Mouse (Mus musculus) left cerebral cortex, postnatal 25 days (tissue): ENCODE measurements at regions not wholly inside any gene's neighbourhood (a gene's known extent, or its start where the extent isn't known, plus 50 kb on each side); places are given as distances from the start of the nearest gene placed in this dataset.
"Not testable (repeated sequence)": the region's sequence is repeated elsewhere in the genome, so short reads cannot be mapped to it uniquely, and the experiment has no call there.

Experiments
- DNase-seq, 2 experiments: peaks; one replicate each; pipeline ENCODE4 v3.0.0; 2022; ENCODE audit warnings: low spot score in 2 of 2, mixed read lengths in 1 of 2
- intact Hi-C: fragments of 180-260 bp; cut with DNase I; formaldehyde crosslinking; loops from one replicate; pipeline ENCODE4 v1.15.1; 2025

DNA sequence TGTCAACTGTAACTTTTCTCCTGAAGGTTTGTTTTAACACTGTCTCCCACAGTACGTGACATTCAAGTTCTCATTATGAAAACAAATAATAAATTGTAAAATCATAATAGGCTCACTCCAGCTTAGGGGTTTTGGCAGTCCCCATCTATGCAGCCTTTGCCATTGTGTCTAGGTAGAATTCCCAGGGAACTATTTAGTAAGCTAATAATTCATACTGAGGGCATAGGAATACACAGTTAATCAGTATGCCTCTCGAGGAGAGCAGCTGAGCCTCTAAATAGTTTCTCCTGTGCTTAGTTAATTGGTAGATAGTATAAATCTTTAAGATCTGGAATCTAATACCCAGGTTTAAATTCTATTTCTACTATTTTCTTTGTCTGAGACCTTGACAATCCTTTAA, 191.7 kb downstream of the Tprg start:
- no peak for DNase-seq
- intact Hi-C loops = no loop called here

DNA sequence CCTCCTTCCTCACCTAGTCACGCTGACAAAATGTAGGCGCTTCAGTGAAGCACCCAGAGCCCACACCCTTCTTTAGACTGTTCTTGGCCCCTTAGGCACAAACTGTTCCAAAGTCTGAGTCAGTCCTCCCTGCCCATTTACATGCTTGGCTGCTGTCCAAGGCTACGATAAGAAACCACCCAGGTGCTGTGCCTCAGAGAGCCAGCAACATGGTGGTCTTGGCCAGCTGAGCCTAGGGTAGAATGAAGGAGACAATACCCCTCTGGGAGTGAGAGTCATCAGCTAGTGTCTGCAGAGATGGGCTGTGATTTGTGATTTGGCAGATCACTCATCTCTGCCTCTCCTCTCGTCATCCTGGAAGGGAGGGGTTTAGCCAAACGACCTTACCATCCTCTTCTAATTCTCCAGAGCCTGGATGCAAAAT, 197.2 kb downstream of the Tprg start:
- DNase-seq = peak in 1 of 2 experiments; percentile 56

DNA sequence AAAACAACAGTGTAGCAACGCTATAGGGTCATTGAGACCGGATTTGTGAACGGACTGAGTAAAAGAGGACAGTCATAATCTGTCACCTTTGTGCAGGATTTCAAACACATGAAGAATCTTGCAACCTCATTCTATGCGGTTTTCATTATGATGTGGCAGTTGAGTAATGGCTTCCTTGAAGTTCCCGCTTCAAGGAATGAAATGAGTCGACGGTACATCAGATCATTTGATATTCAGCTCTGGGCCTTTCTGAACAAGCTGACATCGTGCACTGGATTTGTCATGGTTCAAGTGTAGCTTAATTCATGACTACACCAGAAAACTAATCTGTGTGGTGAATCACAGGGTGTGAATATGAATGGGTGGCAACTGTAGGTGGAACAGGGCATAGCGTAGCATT, 198.4 kb downstream of the Tprg start:
- peak in 1 of 2 experiments; percentile 17 for DNase-seq
- intact Hi-C loops = no loop called here

More for the DNA sequence above, 197.2 kb downstream of the Tprg start:
- intact Hi-C loops = no loop called here

DNA sequence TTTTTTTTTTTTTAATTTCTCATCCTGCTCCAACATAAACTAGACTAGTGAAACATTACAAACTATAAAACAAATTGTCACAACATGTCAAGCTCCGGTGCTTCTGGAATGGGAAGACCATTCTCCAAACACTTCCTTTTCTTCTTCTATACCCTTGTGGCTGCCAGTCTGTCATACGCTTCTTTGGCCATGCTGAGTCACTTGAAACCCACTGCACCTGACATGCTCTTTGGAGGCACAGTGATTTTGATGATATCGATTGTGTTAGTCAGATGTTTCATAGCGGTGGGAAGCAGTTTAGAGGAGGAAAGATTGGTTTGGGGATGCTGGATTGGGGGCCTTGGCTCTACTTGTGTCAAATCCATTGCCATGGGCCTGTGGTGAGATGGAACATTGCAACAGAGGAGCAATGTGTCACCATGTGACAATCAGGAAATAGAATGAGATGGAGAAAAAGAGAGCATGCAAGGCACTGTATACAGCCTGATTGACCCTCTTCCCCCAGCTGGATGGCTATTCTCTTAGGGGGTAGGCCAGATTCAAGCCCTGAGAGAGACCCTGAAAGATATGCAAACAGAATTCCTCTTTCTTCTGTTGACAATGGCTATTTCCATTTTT, 197.0 kb upstream of the Trp63 start:
- no peak for DNase-seq
- intact Hi-C loops = no loop called here

DNA sequence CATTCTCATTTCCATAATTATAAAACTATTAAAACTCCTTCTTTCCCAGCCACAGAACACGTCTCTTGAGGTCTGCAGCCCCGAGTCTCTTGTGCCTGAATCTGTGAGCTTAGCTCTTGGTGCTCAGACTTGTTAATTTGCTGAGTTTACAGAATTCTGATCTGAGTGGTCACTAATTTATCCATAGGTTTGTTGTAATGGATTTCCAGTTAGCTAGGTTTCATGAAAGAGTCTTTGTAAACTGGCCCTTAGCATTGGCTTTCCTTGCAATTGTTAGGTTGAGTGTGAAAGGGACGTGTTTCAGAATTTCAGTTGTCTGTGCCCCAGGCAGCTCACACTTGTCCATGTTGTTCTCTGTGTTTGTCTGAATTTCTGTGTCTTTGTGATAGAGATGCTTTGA, 192.7 kb upstream of the Trp63 start:
- intact Hi-C loops = no loop called here
- DNase-seq = no peak

DNA sequence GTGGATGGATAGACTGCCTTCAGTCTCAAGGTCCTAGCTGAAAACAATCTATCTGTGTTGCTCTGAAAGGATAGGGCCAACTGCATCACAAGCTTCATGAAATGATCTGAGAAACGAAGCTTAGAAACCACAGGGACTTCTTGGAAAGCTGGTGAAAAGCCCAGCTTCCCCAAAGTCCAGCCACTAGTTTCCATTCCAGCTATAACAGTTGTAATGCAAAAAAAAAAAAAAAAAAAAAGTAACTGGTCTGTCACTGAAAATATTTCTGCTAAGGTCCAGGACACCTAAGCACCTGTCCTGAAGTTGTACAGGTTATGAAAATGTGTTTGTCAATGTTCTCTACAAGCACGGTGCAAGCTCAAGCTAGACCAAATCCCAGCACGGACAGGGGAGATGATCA, 189.4 kb upstream of the Trp63 start:
- no peak for DNase-seq
- intact Hi-C loops = no loop called here

DNA sequence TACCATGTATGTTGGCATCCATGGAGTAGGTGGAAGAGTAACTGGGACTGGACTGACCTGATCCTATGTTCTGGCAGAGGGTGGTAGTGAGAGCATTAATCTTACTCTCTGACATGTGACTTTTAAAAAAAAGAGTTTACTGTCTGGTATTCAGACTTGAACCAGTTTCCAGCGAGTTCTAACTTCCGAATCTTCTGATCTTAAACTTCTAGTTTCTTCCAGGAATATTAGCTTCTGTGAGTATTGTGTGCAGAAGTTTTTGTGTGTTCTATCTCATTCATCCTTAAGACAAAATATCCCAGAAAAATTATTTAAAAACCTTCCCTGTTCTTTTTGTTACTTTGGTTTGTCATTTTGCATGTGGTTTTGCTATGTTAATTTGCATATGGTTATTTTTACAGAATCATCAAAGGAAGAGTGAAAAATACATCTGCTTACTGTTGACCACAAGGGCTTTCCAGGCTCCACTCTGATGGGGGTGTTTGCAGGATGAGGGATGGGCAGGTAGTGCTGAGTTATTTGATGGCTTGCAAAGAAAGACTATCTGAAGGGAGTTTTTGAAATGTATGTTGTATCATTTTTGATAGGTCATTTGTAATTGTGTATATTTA, 187.9 kb upstream of the Trp63 start:
- intact Hi-C loops = no loop called here
- DNase-seq = no peak

DNA sequence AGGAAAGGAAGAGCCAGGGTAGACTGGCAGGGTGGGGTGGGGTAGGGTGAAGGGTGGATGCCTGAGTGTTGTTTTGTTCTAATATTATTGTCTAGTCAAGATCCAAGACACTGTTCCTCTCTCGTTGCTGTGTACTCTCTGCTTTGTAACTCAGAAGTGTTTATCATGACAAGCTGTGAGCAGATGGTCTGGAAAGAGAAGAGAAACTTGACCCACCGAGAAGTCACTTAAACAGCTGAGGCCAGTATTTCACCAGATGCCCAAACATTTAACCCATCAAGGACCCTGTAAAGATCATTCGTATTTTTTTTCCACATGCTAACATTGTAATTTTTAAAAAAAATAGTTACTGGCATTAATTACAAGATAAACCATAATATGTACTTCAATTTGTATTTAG, 178.7 kb upstream of the Trp63 start:
- intact Hi-C loops = no loop called here
- DNase-seq = no peak

DNA sequence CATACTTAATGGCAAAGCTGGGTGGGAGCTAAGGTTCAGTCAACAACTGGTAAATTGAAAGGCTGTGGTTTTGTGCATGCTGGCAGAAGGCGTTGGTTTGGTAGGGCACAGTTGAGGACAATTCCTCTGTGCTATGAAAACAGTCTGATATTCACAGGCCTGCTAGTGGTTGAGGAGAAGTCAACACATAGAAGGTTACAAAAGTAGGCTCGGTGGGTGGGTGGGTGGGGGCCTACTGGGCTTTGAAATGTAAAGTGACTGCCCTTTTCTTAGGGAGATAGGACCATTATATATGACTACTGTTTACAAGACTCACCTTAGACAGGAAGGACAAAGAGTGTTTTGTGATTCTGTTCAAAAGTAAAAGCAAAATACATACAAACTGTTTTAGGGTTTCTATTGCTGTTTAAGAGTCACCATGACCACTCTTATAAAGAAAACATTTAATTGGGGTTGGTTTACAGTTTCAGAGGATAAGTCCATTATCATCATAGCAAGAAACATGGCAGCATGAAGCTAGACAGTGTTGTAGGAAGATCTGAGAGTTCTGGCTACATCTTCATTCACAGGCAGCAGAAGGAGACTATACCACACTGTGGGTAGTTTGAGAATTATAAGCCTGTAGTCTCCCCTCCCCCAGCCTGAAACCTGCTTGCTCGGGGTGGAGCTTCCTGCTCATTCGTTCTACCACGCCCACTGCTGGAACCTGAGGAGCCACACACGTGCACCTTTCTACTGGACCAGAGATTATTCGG, 166.3 kb upstream of the Trp63 start:
- intact Hi-C loops = no loop called here
- DNase-seq = no peak

DNA sequence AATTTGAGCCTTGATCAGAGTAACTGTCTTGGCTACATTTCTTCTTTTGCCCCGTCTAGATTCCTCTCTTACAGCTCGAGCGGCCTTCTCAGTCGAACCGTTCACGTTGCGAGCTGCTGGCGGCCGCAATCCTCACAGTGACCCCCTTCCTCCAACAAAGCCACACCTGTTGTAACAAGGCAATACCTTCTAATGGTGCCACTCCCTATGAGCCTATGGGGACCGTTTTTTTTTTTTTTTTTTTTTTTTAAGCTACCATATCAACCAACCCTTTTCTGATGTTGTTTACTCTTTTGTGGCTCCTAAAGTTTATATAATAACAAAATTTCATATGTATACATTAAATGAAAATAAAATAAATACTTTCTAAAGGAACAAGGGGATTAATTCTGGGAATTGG, 160.4 kb upstream of the Trp63 start:
- intact Hi-C loops, DNase-seq: not testable (repeated sequence)

DNA sequence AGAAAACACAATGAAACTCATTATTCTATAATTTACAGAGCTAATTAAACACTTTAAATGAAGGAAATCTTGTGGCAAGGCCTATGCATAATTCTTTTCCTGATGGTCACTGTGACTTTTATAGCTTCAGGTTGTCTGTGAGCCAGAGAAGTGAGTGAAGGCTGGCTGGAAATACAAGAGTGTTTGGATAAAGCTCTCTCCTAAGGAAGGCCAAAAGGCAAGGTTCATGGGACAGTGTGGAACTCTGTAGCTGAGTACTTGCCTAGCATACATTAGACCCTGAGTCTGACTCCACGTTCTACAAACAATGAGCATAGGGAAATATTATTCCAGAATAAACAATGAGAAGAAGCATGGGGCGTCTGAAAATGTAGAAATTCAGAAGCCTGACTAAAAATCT, 159.9 kb upstream of the Trp63 start:
- intact Hi-C loops = no loop called here
- no peak for DNase-seq

DNA sequence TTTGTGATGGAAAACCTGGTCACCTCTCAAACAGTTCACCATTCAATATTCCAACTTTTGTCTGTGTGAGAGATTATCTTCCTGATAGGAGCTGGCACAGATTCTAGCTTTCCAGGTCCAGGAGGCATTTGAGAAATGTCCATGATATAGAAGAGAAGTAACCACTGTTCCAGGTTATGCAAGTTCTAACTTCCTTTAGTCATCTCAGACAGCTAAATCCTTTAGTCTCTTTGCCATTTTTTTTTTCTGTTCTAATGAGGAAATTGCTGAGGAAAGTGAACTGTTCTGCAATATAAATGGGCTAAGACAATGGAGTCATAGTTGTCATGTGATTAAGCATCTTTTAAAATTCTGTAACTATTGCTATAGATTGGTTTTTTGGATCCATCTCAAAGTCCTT, 155.7 kb upstream of the Trp63 start:
- intact Hi-C loops = loop anchor here (5.0 kb wide), 1 partner anchor 61 kb away; no protein-coding TSS in a partner anchor
- DNase-seq = no peak

DNA sequence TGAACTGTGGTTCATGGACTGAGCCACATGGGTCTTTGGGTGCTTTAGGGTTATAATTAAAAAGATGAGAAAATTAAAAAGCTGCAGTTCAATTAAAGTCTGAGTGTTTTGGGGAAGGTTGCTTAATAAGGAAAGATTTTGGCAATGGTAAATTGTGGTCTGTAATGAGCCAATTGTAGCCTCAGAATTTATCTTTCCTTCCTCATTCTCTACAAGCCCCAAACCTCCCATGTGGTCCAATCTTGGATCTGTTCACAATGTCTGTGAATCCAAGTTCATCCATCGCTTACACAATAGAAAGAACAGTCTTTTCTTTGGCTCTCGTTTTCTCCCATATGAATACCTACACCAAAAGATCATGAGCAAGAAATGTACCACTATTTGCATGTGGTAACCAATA, 155.2 kb upstream of the Trp63 start:
- intact Hi-C loops = loop anchor here (5.0 kb wide), 1 partner anchor 61 kb away; no protein-coding TSS in a partner anchor
- no peak for DNase-seq

DNA sequence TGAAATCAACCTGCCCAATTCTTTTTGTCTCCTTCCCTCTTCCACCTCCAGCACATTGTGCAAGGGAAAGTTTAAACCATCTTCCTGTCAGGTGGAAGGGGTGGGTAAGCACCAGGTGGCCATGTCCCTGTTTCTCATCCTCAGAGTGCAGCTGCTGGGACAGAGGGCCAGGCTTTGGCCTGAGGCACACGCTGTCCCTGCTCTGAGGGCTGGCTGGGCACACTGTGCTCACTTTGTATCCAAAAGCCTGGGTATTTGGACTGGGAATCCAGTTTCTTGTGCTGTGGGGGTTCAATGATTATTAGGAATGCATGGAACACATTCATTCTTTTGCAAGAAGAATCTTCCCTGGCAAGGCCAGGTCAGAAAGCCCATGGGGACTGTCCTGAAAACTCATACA, 153.9 kb upstream of the Trp63 start:
- intact Hi-C loops = loop anchor here (5.0 kb wide), 1 partner anchor 62 kb away; no protein-coding TSS in a partner anchor
- DNase-seq = peak in 1 of 2 experiments; percentile 18

DNA sequence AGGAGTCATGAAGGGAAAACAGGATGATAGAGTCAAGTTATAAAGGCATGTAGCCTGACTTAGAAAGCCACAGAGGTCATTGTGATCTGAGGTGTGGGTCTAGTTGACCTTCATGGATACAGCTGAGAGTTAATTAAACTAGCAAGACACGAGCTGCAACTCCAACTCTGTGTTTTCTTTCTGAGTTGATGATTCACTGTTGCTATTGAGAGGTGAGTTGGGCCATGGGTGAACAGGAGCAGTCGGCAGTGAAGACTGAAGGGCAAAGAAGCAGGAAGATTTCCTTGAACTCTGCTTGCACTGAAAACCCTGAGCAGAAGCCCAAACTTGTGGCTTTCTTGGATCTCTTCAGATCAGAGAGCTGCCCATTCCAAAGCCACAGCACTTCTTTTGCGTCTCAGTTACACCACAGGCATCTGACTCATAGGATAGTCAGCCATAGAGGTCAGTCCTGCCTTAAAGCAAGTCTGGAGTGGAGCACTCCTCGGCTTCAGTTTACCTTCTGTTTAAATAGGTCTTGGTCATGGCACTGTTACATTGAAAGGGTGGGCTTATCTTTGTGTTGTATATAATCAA, 151.7 kb upstream of the Trp63 start:
- intact Hi-C loops = no loop called here

DNA sequence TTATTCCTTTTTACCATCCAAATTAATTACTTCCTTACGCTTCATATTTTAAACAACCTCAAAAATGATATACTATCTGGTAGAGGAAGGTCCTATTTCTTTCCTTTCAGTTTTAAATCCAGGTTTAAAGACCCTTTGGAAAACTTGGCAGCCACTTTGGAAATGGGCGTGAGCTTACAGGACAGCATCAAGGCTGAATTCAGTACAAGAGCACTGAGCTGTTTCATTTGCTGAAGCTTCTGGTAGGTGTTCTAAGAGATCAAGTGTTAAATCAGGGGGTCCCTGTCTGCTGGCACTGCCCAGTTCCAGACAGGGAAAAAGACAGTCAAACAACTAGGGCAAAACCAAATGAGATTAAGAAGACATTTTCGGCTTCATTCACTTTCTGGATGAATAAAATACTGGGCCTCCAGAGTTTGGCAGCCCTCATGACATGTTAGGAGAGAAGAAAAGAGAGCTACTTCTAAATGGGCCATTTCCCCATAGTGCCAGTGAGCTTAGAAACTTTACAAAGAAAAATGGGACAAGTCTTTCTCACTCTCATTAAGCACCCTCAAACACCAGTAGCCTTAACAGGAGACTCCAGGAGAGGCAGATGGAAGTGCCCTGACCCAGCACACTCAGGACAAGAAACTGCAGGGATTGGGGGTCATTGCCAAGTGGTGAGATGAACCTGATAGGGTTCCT, 150.9 kb upstream of the Trp63 start:
- intact Hi-C loops = no loop called here

More for the DNA sequence above, 151.7 kb upstream of the Trp63 start:
- DNase-seq = no peak

DNA sequence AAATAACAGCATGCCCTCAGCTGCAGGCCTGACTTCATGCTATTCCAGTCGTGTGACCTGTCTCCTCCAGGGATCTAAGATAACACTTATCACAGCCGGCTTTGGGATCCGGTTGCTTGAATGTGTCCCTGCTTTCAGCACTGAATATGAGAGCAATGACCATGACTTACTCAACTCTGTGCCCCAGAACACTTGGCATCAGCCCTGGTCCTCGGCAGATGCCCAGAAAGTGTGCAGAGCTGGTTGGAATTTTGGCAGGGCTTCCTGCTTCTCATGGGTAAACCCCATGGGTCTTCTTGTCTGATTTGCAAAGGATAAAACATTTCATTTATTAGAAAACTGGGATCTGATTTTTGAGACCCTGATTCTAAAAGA, 150.4 kb upstream of the Trp63 start:
- intact Hi-C loops = no loop called here
- DNase-seq = peak in 1 of 2 experiments; percentile 25

More for the DNA sequence above, 150.9 kb upstream of the Trp63 start:
- DNase-seq = peak in 1 of 2 experiments; percentile 37

DNA sequence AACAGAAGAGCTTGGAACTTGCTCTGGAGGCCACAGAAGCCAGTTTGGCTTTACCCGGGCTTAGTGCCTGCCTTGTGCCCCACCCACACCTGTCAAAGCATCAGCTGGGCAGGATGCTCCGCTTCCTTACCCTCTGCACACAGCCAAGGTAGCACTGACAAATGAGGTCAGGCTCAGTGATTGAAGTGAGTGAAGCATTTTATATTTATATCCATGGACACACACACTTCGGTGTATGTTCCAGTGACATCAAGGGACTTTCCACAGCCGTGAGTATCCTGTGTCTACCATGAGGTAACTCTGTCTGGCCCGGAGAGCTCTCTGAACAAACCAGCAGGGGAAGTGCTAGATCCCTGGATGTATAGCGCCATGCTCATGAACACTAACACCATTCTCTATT, 147.0 kb upstream of the Trp63 start:
- DNase-seq = no peak
- intact Hi-C loops = no loop called here

DNA sequence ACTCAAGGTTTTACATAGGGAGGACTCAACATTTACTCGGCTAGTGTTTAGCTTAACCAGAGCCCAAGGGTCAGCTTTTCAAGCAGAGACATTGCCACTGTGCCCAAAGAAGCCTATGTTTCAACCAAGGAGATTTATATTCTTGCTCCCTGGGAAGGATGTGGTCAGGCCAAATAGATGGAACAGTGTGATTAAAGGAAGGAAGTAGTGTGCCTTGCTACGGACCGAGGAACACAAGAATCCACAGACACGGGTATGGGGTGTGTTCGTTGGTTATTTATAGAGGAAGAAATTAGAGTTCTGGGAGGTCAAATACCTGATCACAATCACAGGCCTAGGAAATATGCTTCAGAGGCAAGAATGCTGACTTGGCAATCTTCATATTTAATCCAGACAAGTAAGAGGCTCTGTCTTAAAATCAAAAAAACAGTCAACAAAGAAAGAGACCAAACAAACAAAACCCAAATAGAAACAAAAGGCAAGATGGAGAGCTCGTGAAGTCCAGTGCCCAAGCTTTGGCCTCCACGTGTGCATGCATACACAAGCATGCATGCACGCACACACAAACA, 133.9 kb upstream of the Trp63 start:
- DNase-seq = no peak
- intact Hi-C loops = no loop called here

DNA sequence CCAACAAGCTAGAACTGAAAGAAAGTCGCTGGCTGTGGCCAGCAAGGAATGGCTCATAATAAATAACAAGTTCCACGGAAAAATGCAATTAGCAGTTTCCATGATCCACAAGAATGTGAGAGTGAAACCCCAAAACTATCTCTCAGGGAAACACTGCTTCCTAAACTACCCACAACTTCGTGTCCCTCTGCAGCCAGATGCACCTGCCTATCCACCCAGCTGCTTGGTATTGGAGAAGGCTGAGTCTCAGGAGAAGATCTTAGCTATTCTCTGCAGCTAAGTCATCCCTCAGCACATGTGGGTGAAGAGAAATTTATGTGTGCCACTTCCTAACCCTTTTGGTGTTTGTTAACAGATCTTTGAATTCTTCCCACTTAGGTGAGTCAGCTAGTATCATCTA, 126.4 kb upstream of the Trp63 start:
- no peak for DNase-seq
- intact Hi-C loops = no loop called here
